Comparison of ENCODE assay signal across 19 mouse cellular contexts in the genomic region with DNA sequence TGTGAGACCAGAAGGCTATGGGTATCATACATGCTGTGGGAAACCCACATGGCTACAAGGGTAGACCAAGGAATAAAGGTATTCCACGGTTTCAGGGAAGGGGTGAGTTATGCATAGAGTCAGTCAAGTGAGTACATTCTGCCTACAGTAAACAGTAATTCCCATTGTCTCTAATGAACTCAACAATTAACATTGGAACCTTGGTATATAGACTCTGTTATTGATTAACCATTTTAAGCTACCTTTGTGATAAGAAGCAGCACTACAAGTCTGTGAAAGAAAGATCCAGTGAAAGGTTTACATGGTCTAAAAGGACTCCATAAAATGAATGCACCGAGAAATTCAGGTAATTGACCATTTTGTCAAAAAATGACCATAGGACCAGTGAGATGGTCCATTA.
DNase-seq lines count a peak whose midpoint lies in the region; ATAC-seq lines count a peak whose summit lies in the region.
"Had no signal": no experiment of that assay in that cellular context is flagged by ENCODE, and none has a peak within 500 bp of the region (broad histone marks: within the 10 kb centered on the region; RNA-seq: fewer than 3 reads in every experiment).

No protein-coding gene starts in this region.

- H3K4me1 ChIP-seq in kidney, embryonic 14.5 days (ENCODE audit: control insufficient read depth, insufficient read depth, low read length) = no peaks in the 10 kb centered on the region
- H3K4me1 ChIP-seq in kidney, embryonic 16.5 days (ENCODE audit: insufficient read depth, low read length) = no peaks in the 10 kb centered on the region
- no peaks in the 10 kb centered on the region for H3K4me1 ChIP-seq in intestine, embryonic 16.5 days (ENCODE audit: control insufficient read depth, insufficient read depth, low read length)
- H3K4me1 ChIP-seq in midbrain, embryonic 13.5 days (replicated peaks) = no peaks in the 10 kb centered on the region
- H3K4me1 ChIP-seq: embryonic facial prominence, embryonic 10.5 days; embryonic facial prominence, embryonic 12.5 days; forebrain, embryonic 13.5 days; forebrain, embryonic 15.5 days had no signal

- no peaks in the 10 kb centered on the region for H3K9me3 ChIP-seq in kidney, embryonic 14.5 days (ENCODE audit: control insufficient read depth, low read length)
- no peaks in the 10 kb centered on the region for H3K9me3 ChIP-seq in kidney, embryonic 16.5 days (ENCODE audit: low read length)
- H3K9me3 ChIP-seq in intestine, embryonic 16.5 days (ENCODE audit: control insufficient read depth, low read length) = no peaks in the 10 kb centered on the region
- no peaks in the 10 kb centered on the region for H3K9me3 ChIP-seq in midbrain, embryonic 13.5 days
- H3K9me3 ChIP-seq: embryonic facial prominence, embryonic 10.5 days; embryonic facial prominence, embryonic 12.5 days; forebrain, embryonic 13.5 days; forebrain, embryonic 15.5 days had no signal

- peak; percentile 64; the same call in 1 of the 2 replicates for ATAC-seq in kidney, embryonic 14.5 days (ENCODE audit: low FRiP score, low TSS enrichment)
- ATAC-seq in kidney, embryonic 16.5 days (ENCODE audit: low FRiP score, low TSS enrichment) = peak; percentile 59; the same call in 1 of the 2 replicates
- ATAC-seq in intestine, embryonic 16.5 days = peak; percentile 50
- no peak for ATAC-seq in midbrain, embryonic 13.5 days
- ATAC-seq: forebrain, embryonic 13.5 days; forebrain, embryonic 15.5 days had no signal

- H3K9ac ChIP-seq in kidney, embryonic 14.5 days (ENCODE audit: low read depth, low read length) = no peak overlapping the region
- no peak overlapping the region for H3K9ac ChIP-seq in kidney, embryonic 16.5 days (replicated peaks; ENCODE audit: low read length)
- no peak overlapping the region for H3K9ac ChIP-seq in intestine, embryonic 16.5 days (ENCODE audit: low read depth, low read length)
- no peak overlapping the region for H3K9ac ChIP-seq in midbrain, embryonic 13.5 days (replicated peaks)
- H3K9ac ChIP-seq: embryonic facial prominence, embryonic 12.5 days; forebrain, embryonic 13.5 days; forebrain, embryonic 15.5 days had no signal

- 63% methylated on average over 2 of the region's 2 CpGs for WGBS in kidney, embryonic 14.5 days
- WGBS in kidney, embryonic 16.5 days = 60% methylated on average over 2 of the region's 2 CpGs
- WGBS in intestine, embryonic 16.5 days = 52% methylated on average over 2 of the region's 2 CpGs
- WGBS in midbrain, embryonic 13.5 days = 80% methylated on average over 2 of the region's 2 CpGs

- H3K4me3 ChIP-seq in kidney, embryonic 14.5 days (ENCODE audit: low read length) = no peak overlapping the region
- H3K4me3 ChIP-seq in kidney, embryonic 16.5 days (ENCODE audit: low read length) = no peak overlapping the region
- H3K4me3 ChIP-seq in intestine, embryonic 16.5 days (ENCODE audit: low read length) = no peak overlapping the region
- H3K4me3 ChIP-seq in midbrain, embryonic 13.5 days (replicated peaks) = no peak overlapping the region
- H3K4me3 ChIP-seq: embryonic facial prominence, embryonic 10.5 days; embryonic facial prominence, embryonic 12.5 days; forebrain, embryonic 13.5 days; forebrain, embryonic 15.5 days had no signal

- DNase-seq in kidney, adult 11 months = no peak
- DNase-seq in kidney, adult 8-10 months = no peak
- DNase-seq: adrenal gland, adult 2 months; adrenal gland, postnatal 10 days; adrenal gland, postnatal 25 days; cerebellum, adult 11 months; cerebellum, adult 18-20 months; cerebellum, adult 8-10 months; cerebellum, adult 9-11 months; cerebellum, postnatal 14 days; cerebellum, postnatal 36 days had no signal

- H3K27me3 ChIP-seq in kidney, embryonic 14.5 days (ENCODE audit: control insufficient read depth, insufficient read depth, low read length) = no peaks in the 10 kb centered on the region
- H3K27me3 ChIP-seq in kidney, embryonic 16.5 days (ENCODE audit: insufficient read depth, low read length) = no peaks in the 10 kb centered on the region
- H3K27me3 ChIP-seq in intestine, embryonic 16.5 days (replicated peaks; ENCODE audit: control insufficient read depth, insufficient read depth, low read length) = no peaks in the 10 kb centered on the region
- H3K27me3 ChIP-seq in midbrain, embryonic 13.5 days = no peaks in the 10 kb centered on the region
- H3K27me3 ChIP-seq: embryonic facial prominence, embryonic 12.5 days; forebrain, embryonic 13.5 days; forebrain, embryonic 15.5 days had no signal

- H3K36me3 ChIP-seq in kidney, embryonic 14.5 days (ENCODE audit: control insufficient read depth, insufficient read depth, low read length) = no peaks in the 10 kb centered on the region
- no peaks in the 10 kb centered on the region for H3K36me3 ChIP-seq in kidney, embryonic 16.5 days (ENCODE audit: insufficient read depth, low read length)
- no peaks in the 10 kb centered on the region for H3K36me3 ChIP-seq in intestine, embryonic 16.5 days (ENCODE audit: control insufficient read depth, insufficient read depth, low read length)
- H3K36me3 ChIP-seq in midbrain, embryonic 13.5 days = no peaks in the 10 kb centered on the region
- H3K36me3 ChIP-seq: embryonic facial prominence, embryonic 10.5 days; embryonic facial prominence, embryonic 12.5 days; forebrain, embryonic 15.5 days had no signal

- H3K4me2 ChIP-seq in kidney, embryonic 14.5 days (replicated peaks; ENCODE audit: low read depth, low read length) = no peak overlapping the region
- H3K4me2 ChIP-seq in kidney, embryonic 16.5 days (replicated peaks; ENCODE audit: low read depth, low read length) = no peak overlapping the region
- no peak overlapping the region for H3K4me2 ChIP-seq in intestine, embryonic 16.5 days (ENCODE audit: low read depth, low read length)
- H3K4me2 ChIP-seq in midbrain, embryonic 13.5 days (replicated peaks) = no peak overlapping the region
- H3K4me2 ChIP-seq: embryonic facial prominence, embryonic 12.5 days; forebrain, embryonic 13.5 days; forebrain, embryonic 15.5 days had no signal

- H3K27ac ChIP-seq in kidney, embryonic 14.5 days (ENCODE audit: low read depth, low read length) = no peak overlapping the region
- H3K27ac ChIP-seq in kidney, embryonic 16.5 days (ENCODE audit: low read length) = no peak overlapping the region
- no peak overlapping the region for H3K27ac ChIP-seq in intestine, embryonic 16.5 days (ENCODE audit: low read length)
- no peak overlapping the region for H3K27ac ChIP-seq in midbrain, embryonic 13.5 days
- H3K27ac ChIP-seq: embryonic facial prominence, embryonic 10.5 days; embryonic facial prominence, embryonic 12.5 days; forebrain, embryonic 13.5 days; forebrain, embryonic 15.5 days had no signal
